ENCODE assay signal across 8 mouse cellular contexts in genomic region chr2:38822995-38823394, GRCm38 (mm10).
DNase-seq lines count a peak whose midpoint lies in the region; ATAC-seq and TF ChIP-seq lines count a peak whose summit lies in the region.

No protein-coding gene starts in this region.

- H3K4me2 ChIP-seq in embryonic facial prominence, embryonic 15.5 days (replicated peaks): peak overlapping the region; percentile 61
- H3K4me2 ChIP-seq in heart, embryonic 13.5 days: peak overlapping the region; percentile 73
- H3K4me2 ChIP-seq in kidney, embryonic 16.5 days (replicated peaks; ENCODE audit: low read depth, low read length): peak overlapping the region; percentile 71
- H3K4me2 ChIP-seq in neural tube, embryonic 14.5 days (ENCODE audit: low read depth, low read length): peak overlapping the region; percentile 80

- H3K4me3 ChIP-seq in bone marrow, adult 2 months (replicated peaks; ENCODE audit: control insufficient read depth, low read depth, low read length): peak overlapping the region; percentile 42
- peak overlapping the region; percentile 55 for H3K4me3 ChIP-seq in embryonic facial prominence, embryonic 15.5 days (replicated peaks)
- H3K4me3 ChIP-seq in heart, embryonic 13.5 days: peak overlapping the region; percentile 60
- H3K4me3 ChIP-seq in kidney, embryonic 16.5 days (ENCODE audit: low read length): peak overlapping the region; percentile 62
- peak overlapping the region; percentile 59 for H3K4me3 ChIP-seq in neural tube, embryonic 14.5 days (ENCODE audit: low read depth, low read length)

- WGBS in bone marrow, adult 2 months: 3% methylated on average over 6 of the region's 6 CpGs
- WGBS in embryonic facial prominence, embryonic 15.5 days: 3% methylated on average over 6 of the region's 6 CpGs
- 15% methylated on average over 6 of the region's 6 CpGs for WGBS in heart, embryonic 13.5 days
- WGBS in kidney, embryonic 16.5 days: 2% methylated on average over 6 of the region's 6 CpGs
- WGBS in neural tube, embryonic 14.5 days: 3% methylated on average over 6 of the region's 6 CpGs

- ATAC-seq in embryonic facial prominence, embryonic 15.5 days (ENCODE audit: insufficient number of reproducible peaks, low FRiP score, low TSS enrichment, low read depth): peak; percentile 94
- peak; percentile 75 for ATAC-seq in heart, embryonic 13.5 days (ENCODE audit: extremely low read depth, insufficient number of reproducible peaks, low FRiP score, low TSS enrichment)
- ATAC-seq in kidney, embryonic 16.5 days (ENCODE audit: low FRiP score, low TSS enrichment): peak; percentile 97
- ATAC-seq in neural tube, embryonic 14.5 days (ENCODE audit: low read depth): peak; percentile 94

- no peaks in the 10 kb centered on the region for H3K36me3 ChIP-seq in embryonic facial prominence, embryonic 15.5 days
- H3K36me3 ChIP-seq in heart, embryonic 13.5 days: no peaks in the 10 kb centered on the region
- no peaks in the 10 kb centered on the region for H3K36me3 ChIP-seq in kidney, embryonic 16.5 days (ENCODE audit: insufficient read depth, low read length)
- H3K36me3 ChIP-seq in neural tube, embryonic 14.5 days (ENCODE audit: control insufficient read depth, insufficient read depth, low read length): no peaks in the 10 kb centered on the region

- no peaks in the 10 kb centered on the region for H3K9me3 ChIP-seq in embryonic facial prominence, embryonic 15.5 days (replicated peaks)
- H3K9me3 ChIP-seq in heart, embryonic 13.5 days: no peaks in the 10 kb centered on the region
- no peaks in the 10 kb centered on the region for H3K9me3 ChIP-seq in kidney, embryonic 16.5 days (ENCODE audit: low read length)
- no peaks in the 10 kb centered on the region for H3K9me3 ChIP-seq in neural tube, embryonic 14.5 days (ENCODE audit: control insufficient read depth, low read length)

- no peak overlapping the region for H3K27ac ChIP-seq in bone marrow, adult 2 months (ENCODE audit: control insufficient read depth, insufficient read depth, low read depth, low read length, poor library complexity)
- peak overlapping the region; percentile 94 for H3K27ac ChIP-seq in embryonic facial prominence, embryonic 15.5 days (replicated peaks)
- peak overlapping the region; percentile 98 for H3K27ac ChIP-seq in heart, embryonic 13.5 days (replicated peaks)
- H3K27ac ChIP-seq in kidney, embryonic 16.5 days (ENCODE audit: low read length): peak overlapping the region; percentile 97
- H3K27ac ChIP-seq in neural tube, embryonic 14.5 days (ENCODE audit: low read depth, low read length): peak overlapping the region; percentile 94

- no peak overlapping the region for H3K9ac ChIP-seq in embryonic facial prominence, embryonic 15.5 days
- H3K9ac ChIP-seq in heart, embryonic 13.5 days: peak overlapping the region; percentile 85
- peak overlapping the region; percentile 78 for H3K9ac ChIP-seq in kidney, embryonic 16.5 days (replicated peaks; ENCODE audit: low read length)
- H3K9ac ChIP-seq in neural tube, embryonic 14.5 days (replicated peaks; ENCODE audit: low read depth, low read length): peak overlapping the region; percentile 76; the same call in 1 of the 2 replicates

- H3K27me3 ChIP-seq in embryonic facial prominence, embryonic 15.5 days: no peaks in the 10 kb centered on the region
- H3K27me3 ChIP-seq in heart, embryonic 13.5 days (replicated peaks): no peaks in the 10 kb centered on the region
- H3K27me3 ChIP-seq in kidney, embryonic 16.5 days (ENCODE audit: insufficient read depth, low read length): no peaks in the 10 kb centered on the region
- H3K27me3 ChIP-seq in neural tube, embryonic 14.5 days (ENCODE audit: control insufficient read depth, insufficient read depth, low read length): no peaks in the 10 kb centered on the region

- no peak for TF ChIP-seq POLR2A in bone marrow, adult 2 months (IDR thresholded peaks at IDR 0.05; ENCODE audit: borderline replicate concordance, control insufficient read depth, low read depth, low read length)

- TF ChIP-seq CTCF in bone marrow, adult 2 months (IDR thresholded peaks at IDR 0.05; ENCODE audit: control insufficient read depth, insufficient read depth, low read length): no peak

- H3K4me1 ChIP-seq in bone marrow, adult 2 months (ENCODE audit: control insufficient read depth, insufficient read depth, low read length): no peaks in the 10 kb centered on the region; the same call in none of the 2 replicates
- no peaks in the 10 kb centered on the region for H3K4me1 ChIP-seq in embryonic facial prominence, embryonic 15.5 days
- peaks cover 16% of the 10 kb centered on the region for H3K4me1 ChIP-seq in heart, embryonic 13.5 days
- peaks cover 10% of the 10 kb centered on the region; the same call in 1 of the 2 replicates for H3K4me1 ChIP-seq in kidney, embryonic 16.5 days (ENCODE audit: insufficient read depth, low read length)
- H3K4me1 ChIP-seq in neural tube, embryonic 14.5 days (ENCODE audit: control insufficient read depth, insufficient read depth, low read length): peaks cover 13% of the 10 kb centered on the region

- DNase-seq in CD8-positive naive resting alpha-beta T cell, adult 2 months (ENCODE audit: low read depth in 2 of 2, low spot score in 2 of 2): peak; percentile 7 to 12
- DNase-seq in lung, adult 18-20 months: peak; percentile 44 to 53
- peak; percentile 38 to 44 for DNase-seq in thymus, postnatal 10 days (ENCODE audit: low spot score in 2 of 2)
